Mouse (Mus musculus) stomach, postnatal 0 days (tissue): ENCODE data around the gene Ticam1.

ENCODE experiments used
- CTCF ChIP-seq: IDR thresholded peaks from 2 replicates; pipeline ENCODE4 v1.5.1; 2016; ENCODE audit warnings: antibody characterized with exemption, low read depth, mild to moderate bottlenecking, moderate library complexity
- EP300 ChIP-seq: optimal IDR thresholded peaks from 2 replicates; pipeline ENCODE3; 2016; ENCODE audit warnings: antibody characterized with exemption

GRCm38 (mm10) chr17:56296201-56296600, 19.6 kb upstream of the Ticam1 start:
- TF ChIP-seq CTCF, result no peak
- TF ChIP-seq EP300, result no peak
